Mouse (Mus musculus): ENCODE data around the gene Gm1043. TPM values are rescaled to one million over a fixed set of nuclear protein-coding genes. Genes with fewer than 3 reads are reported as not detected.

Gene Gm1043
- polyA plus RNA-seq, 1 experiment from 2014 or later = 2.6 TPM

DNA sequence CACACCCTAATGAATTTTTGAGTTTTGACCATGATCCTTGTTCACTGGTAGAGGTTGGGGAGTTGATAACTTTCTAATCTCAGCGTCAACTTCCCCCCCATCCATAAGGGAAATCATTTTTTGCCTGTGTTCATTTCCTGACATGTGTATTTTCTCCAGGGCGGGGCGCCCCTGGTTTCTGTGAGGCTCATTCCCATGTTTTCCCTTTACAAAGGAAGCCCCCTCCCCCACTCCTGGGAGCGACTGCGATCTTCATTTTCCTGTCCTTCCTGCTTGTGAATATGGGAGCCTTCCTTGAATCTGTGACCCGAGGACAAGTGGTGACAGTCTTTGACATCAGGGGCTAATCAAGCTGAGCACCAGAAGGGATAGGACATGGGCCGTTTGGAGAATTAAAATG, 171.7 kb downstream of the Gm1043 start:
- Histone ChIP-seq H3K27ac (no peak overlapping the region), H3K4me1 (peaks cover 76% of the 10 kb centered on the region), H3K9ac (no peak overlapping the region), H3K4me3 (no peak overlapping the region), H3K9me3 (no peaks in the 10 kb centered on the region), H3K36me3 (replicated peaks) (no peaks in the 10 kb centered on the region; the same call in 1 of the 2 replicates), H3K27me3 (replicated peaks) (no peaks in the 10 kb centered on the region), H3K4me2 (no peak overlapping the region)
- no peak for ATAC-seq (replicated peaks)
- WGBS = 69% methylated on average over 7 of the region's 7 CpGs

DNA sequence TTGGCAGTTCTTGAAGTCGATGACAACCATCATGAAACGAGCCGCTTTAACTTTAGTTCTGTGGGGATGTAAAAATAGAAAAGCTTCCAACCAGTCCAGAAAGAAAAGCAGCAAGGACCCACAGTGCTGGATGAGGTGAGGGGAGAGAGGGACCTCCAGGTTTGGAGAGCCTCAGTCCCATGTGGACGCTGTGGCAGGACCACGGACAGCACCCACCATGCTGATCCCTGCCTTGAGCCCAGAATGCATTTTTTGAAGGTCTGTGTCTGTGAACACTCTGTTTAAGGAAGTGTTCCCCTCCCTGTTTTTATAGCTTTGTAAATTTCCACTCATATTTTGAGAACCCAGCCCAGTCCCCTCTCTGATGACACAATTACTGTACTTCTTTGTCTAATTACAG, 172.1 kb downstream of the Gm1043 start:
- H3K27ac ChIP-seq = no peak overlapping the region
- 51% methylated on average over 5 of the region's 5 CpGs for WGBS
- no peak overlapping the region for H3K9ac ChIP-seq
- no peaks in the 10 kb centered on the region for H3K27me3 ChIP-seq (replicated peaks)
- no peaks in the 10 kb centered on the region for H3K9me3 ChIP-seq
- no peak overlapping the region for H3K4me2 ChIP-seq
- H3K36me3 ChIP-seq (replicated peaks) = no peaks in the 10 kb centered on the region; the same call in 1 of the 2 replicates
- no peak overlapping the region for H3K4me3 ChIP-seq
- ATAC-seq (replicated peaks) = no peak
- H3K4me1 ChIP-seq = peaks cover 75% of the 10 kb centered on the region

DNA sequence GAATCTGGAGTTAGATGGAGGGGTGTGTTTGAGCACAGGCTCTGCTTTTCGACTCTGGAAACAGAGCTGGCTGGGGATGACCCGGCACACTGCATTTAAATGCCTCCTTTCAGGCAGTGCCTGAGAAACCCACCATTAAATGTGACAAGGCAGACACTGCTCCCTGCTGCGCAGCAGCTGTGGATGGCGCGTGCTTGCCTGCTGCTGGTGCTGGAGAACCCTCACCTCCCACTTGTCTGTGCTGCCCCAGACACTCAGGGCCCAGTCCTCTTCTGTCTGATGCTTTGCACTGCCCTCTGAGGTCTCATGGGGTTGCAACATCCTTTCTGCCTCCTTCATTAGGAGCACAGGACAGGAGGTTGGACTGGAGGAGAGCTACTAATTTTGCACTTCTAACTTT, 176.6 kb downstream of the Gm1043 start:
- H3K27ac ChIP-seq = no peak overlapping the region
- WGBS = 55% methylated on average over 5 of the region's 5 CpGs

DNA sequence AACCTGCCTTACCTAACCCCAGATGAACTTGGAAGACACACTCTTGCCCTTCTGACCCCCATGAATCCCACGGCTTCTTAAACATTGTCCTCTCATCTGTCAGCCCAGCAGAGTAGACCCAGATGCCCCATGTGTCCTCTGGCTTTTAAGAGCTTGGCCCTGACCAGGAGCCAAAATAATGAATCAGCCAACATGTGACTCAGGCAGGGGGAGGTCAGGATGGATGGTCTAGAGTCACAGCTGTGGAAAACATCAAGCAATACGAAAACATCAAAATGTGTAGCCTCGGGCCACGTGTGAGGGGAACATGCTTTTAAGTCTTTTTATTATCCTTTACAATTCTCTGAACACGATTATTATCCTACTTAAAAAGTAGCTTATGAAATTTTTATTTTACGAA, 178.6 kb downstream of the Gm1043 start:
- H3K4me3 ChIP-seq = no peak overlapping the region
- H3K27ac ChIP-seq = 0 out of 2 replicates have a peak overlapping the region, but pooled peaks have one; percentile 15
- no peak overlapping the region for H3K9ac ChIP-seq
- H3K9me3 ChIP-seq = no peaks in the 10 kb centered on the region
- peaks cover 29% of the 10 kb centered on the region for H3K36me3 ChIP-seq (replicated peaks)
- ATAC-seq (replicated peaks) = peak; percentile 30; the same call in 1 of the 2 replicates
- H3K4me2 ChIP-seq = no peak overlapping the region
- no peaks in the 10 kb centered on the region for H3K27me3 ChIP-seq (replicated peaks)
- WGBS = 69% methylated on average over 6 of the region's 6 CpGs
- peaks cover 39% of the 10 kb centered on the region for H3K4me1 ChIP-seq

More for the DNA sequence above, 176.6 kb downstream of the Gm1043 start:
- H3K9me3 ChIP-seq = no peaks in the 10 kb centered on the region
- no peak overlapping the region for H3K9ac ChIP-seq
- ATAC-seq (replicated peaks) = peak; percentile 55
- peaks cover 60% of the 10 kb centered on the region for H3K4me1 ChIP-seq
- no peak overlapping the region for H3K4me3 ChIP-seq
- peaks cover 14% of the 10 kb centered on the region for H3K36me3 ChIP-seq (replicated peaks)
- H3K4me2 ChIP-seq = no peak overlapping the region
- H3K27me3 ChIP-seq (replicated peaks) = no peaks in the 10 kb centered on the region

Other genes starting within 250 kb of the Gm1043 start
- gene Ppp2r2c, start 216.9 kb upstream of the Gm1043 start, polyA plus RNA-seq (2015; fragmentation: Nextera tagmentation; extraction: Ambion mirVana) = 54.7 and 55.3 TPM in 2 replicates
- 8.9 and 10.2 TPM in 2 replicates for gene Wfs1, start 96.2 kb upstream of the Gm1043 start, polyA plus RNA-seq (2015; fragmentation: Nextera tagmentation; extraction: Ambion mirVana)
- gene Crmp1, start 156.6 kb downstream of the Gm1043 start, polyA plus RNA-seq (2015; fragmentation: Nextera tagmentation; extraction: Ambion mirVana) = 945 and 977 TPM in 2 replicates